Mouse (Mus musculus) cortical plate, adult 2 months (tissue): ENCODE measurements at regions not wholly inside any gene's neighbourhood (a gene's known extent, or its start where the extent isn't known, plus 50 kb on each side); places are given as distances from the start of the nearest gene placed in this dataset.

Experiments used
- CTCF ChIP-seq: fragments of 200-500 bp; IDR thresholded peaks from 2 replicates; pipeline ENCODE4 v1.5.1; 2011; ENCODE audit warnings: mild to moderate bottlenecking, control low read depth, low read length; ENCODE audit not compliant: insufficient read depth; ENCODE audit errors: extremely low read depth
- POLR2A ChIP-seq: fragments of 200-500 bp; IDR thresholded peaks from 2 replicates; pipeline ENCODE4 v1.6.1; 2011; ENCODE audit warnings: mild to moderate bottlenecking, low read length, control low read depth; ENCODE audit not compliant: insufficient read depth; ENCODE audit errors: extremely low read depth

GRCm38 (mm10) chr4:105565796-105566195, 223.9 kb upstream of the Gm12728 start:
- no peak for TF ChIP-seq POLR2A
- TF ChIP-seq CTCF = no peak
